Mouse (Mus musculus) megakaryocyte-erythroid progenitor cell, adult 5-6 weeks (primary cell): Measurements from ENCODE around the gene Fbln1. TPM values are rescaled to one million over a fixed set of nuclear protein-coding genes. Genes with fewer than 3 reads are reported as not detected.

Experiments used
- ATAC-seq: replicated peaks from 2 replicates; pipeline ENCODE4 v1.8.0; 2016; ENCODE audit warnings: mild to moderate bottlenecking, inconsistent platforms; ENCODE audit not compliant: severe bottlenecking, poor library complexity, low FRiP score, low TSS enrichment
- total RNA-seq, 2 experiments: library from RNA; stranded (forward) in 1 of 2; stranded (reverse) in 1 of 2; fragments of 200-1000, 215-1000 nt in 1 of 2; fragments of >200 nt in 1 of 2; fragmentation: Nextera tagmentation in 1 of 2; gene quantifications; 2 replicates each; pipeline ENCODE4 v1.2.3; 2014 to 2017

Fbln1 gene
- total RNA-seq, 2 experiments from 2014 or later = not detected

DNA sequence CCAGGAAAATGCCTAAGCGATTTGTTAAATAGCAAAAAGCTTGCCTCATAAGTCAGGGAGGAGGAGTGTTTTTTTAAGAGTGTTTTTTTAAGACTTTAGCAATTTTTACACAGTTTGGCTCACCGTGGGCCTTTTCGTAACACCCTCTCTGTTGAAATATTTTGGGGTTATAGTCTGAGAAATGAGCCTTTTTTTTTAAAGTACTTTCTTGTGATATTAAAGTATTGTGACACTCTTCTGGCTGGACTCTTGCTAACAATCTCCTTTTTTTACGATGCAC lies 26.4 kb downstream of the Fbln1 start:
- ATAC-seq = no peak

DNA sequence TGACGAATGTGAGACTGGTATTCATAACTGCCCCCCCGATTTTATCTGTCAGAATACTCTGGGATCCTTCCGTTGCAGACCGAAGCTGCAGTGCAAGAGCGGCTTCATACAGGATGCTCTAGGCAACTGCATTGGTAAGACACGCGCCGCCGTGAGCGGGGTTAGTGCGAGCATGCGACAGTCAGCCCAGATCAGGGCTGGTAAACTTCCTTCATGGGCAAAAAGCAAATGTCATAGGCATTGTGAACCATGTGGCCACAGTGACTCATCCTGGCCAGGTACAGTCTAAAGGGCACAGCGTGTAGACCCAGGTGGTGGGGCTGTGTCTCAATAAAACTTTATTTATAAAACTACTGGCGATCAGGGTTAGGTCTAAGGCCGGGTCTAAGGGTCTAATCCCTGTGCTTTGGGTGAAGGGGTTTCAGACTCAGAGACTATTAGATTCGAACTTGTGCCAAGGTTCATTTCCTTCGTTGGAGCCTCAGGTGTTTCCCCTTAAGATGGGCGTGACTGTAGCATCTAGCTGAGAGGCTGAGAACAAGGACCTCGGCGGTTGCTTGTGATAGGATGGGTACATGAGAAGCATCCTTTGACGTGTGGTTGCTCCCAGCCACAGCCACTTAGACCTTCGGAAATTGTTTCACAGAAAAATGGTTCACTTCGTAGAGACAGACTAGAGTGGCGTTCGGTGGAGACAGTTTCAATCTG lies 26.9 kb downstream of the Fbln1 start:
- ATAC-seq = no peak

DNA sequence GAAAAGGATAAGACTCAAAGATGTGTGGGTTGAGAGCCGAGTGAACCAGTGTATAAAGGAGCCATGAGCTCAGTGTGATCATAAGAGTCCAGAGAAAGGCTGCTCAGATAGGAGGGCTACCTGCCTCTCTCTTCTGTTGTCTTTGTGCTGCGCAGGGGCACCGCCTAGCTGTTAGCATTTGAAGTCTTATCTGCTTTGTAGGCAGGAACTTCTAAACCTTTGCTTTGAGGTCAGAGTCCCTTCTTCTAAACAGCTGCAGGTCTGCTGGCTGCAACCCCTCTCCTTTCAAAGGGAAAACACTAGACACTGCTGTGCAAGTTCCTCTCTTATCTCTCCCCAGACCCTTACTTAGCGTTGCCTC lies 27.5 kb downstream of the Fbln1 start:
- no peak for ATAC-seq

DNA sequence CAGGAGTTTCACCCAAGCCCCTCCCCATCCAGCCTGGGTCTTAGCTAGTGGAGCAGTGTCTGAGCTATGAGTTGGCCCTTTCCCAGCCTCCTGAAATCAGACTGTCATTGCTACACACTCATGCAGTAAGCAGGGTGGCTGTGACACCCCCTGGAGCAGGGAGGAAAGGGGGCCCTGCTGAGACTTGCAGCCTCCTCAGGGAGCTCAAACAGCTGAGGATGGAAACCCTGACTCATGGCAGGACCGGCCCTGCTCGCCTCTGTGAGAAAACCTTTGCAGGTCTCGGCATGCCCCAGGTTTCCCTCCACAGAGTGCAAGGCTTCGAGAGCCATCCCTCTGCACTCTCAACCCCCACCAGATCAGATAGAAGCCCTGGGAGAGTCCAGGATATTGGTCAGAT lies 27.9 kb downstream of the Fbln1 start:
- no peak for ATAC-seq

- no peak for ATAC-seq
Measured at GRCm38 (mm10) chr15:85238821-85239745, 33.3 kb downstream of the Fbln1 start.

- ATAC-seq = no peak
Measured at GRCm38 (mm10) chr15:85240086-85240485, 34.3 kb downstream of the Fbln1 start.

- no peak for ATAC-seq
Measured at GRCm38 (mm10) chr15:85241856-85242255, 36.1 kb downstream of the Fbln1 start.

- ATAC-seq = no peak
Measured at GRCm38 (mm10) chr15:85244414-85245161, 38.8 kb downstream of the Fbln1 start.

- no peak for ATAC-seq
Measured at GRCm38 (mm10) chr15:85245241-85246010, 39.7 kb downstream of the Fbln1 start.

GRCm38 (mm10) chr15:85246016-85246415 lies 40.3 kb downstream of the Fbln1 start:
- ATAC-seq = no peak

- ATAC-seq = no peak
Measured at GRCm38 (mm10) chr15:85246936-85247335, 41.2 kb downstream of the Fbln1 start.

DNA sequence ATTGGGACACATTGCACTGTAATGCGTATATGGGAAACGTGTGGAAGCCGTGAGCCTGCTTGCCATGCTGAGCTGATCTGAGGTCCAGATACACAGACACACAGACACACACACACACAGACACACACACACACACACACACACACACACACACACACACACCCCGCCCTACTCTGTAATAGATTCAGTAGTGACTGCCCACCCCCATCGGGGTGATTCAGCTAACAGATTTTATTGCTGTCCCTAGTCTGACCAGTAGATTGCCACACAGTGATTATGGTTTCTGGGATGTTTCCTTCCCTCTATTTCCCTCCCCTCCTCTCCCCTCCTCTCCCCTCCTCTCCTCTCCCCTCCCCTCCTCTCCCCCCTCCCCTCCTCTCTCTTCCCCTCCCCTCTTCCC lies 42.6 kb downstream of the Fbln1 start:
- ATAC-seq = no peak

- ATAC-seq = no peak
Measured at GRCm38 (mm10) chr15:85249252-85249651, 43.5 kb downstream of the Fbln1 start.

- ATAC-seq = no peak
Measured at GRCm38 (mm10) chr15:85250436-85250835, 44.7 kb downstream of the Fbln1 start.

- no peak for ATAC-seq
Measured at GRCm38 (mm10) chr15:85252476-85252875, 46.7 kb downstream of the Fbln1 start.

DNA sequence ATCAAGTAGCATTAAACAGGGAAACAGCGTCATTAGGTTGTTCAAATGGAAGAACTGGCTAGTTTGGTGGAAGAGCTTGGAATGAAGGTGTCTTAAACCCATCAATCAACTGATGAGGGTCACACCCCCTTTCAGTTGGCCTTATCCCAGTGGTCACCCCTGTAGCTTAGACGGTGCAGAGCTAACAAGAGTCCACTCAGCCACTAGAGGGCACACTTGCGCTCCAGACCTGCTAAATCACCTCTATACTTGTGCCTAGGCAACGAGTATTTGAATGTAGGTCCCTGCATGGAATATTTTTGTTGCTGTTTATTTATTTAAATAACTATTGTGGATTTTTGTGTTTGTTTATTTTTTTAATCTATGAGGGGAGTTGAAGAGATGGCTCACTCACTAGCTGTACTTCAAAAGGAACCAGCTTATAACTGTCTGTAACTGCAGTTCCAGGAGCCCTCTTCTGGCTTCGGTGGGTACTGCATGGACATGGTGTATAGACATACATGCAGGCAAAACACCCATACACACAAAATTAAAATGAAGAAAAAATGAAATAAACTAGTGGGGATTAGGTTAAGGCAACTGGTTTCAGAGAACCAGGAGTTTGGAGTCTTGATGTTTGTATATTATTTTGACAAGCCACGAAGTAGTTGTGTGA lies 52.2 kb downstream of the Fbln1 start:
- 0 out of 2 replicates have a peak, but pooled peaks have one; percentile 47 for ATAC-seq

GRCm38 (mm10) chr15:85262805-85263204 lies 57.1 kb downstream of the Fbln1 start:
- no peak for ATAC-seq

- ATAC-seq = no peak
Measured at GRCm38 (mm10) chr15:85266729-85267434, 61.1 kb downstream of the Fbln1 start.
